Mouse (Mus musculus) lung, postnatal 25 days (tissue): ENCODE measurements around the gene Slc38a4.
A peak's percentile ranks its signal among the peaks of the same experiment; 100 is the strongest.

ENCODE experiments used
- DNase-seq: peaks from one replicate; pipeline ENCODE4 v3.0.0; 2022; ENCODE audit warnings: low spot score

Gene Slc38a4

DNA sequence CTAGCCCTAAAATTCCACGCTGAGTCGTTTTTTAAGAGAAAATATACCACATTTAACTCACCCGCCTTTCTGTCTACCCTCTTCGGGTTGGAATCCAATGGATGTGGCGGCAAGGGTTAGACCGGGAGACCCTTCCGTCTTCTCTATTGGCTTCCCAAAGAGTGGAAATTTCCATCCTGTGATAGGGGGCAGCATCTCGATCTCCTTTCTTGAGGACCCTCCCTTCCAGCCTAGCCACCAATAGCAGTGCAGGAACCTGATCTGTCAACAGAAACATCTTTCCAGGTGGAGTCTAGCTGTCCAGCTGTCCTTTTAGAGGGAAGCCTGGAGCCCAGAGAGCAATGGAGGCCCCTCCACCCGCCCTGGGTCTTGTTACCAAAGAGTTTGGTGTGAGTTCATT, at the start of gene Slc38a4:
Slc38a4 (minus strand) TSS at position 163 of the 400 bp plus-strand sequence.
- no peak for DNase-seq

GRCm38 (mm10) chr15:97104889-97105391, 49.2 kb upstream of the Slc38a4 start:
- DNase-seq = no peak

GRCm38 (mm10) chr15:97104048-97104447, 48.3 kb upstream of the Slc38a4 start:
- DNase-seq = no peak

DNA sequence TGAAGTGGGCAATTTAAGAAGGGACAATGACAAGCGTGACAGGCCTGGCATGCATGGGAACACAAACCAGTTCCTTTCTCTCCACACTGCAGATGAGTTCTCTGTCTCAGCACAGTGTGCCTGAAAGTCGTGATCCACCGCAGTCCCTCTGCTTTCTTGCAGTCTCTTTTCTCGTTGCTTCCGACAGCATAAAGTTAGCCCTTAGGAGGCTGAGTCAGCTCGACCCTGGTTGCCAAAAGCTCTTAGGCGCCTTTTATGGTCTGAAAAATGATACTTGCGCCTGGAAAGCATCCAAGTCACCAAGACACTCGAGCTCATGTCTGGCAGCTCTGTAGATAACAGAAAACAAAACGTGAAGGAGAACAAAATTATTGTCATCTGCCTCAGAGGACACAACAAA, 47.1 kb upstream of the Slc38a4 start:
- DNase-seq = peak; percentile 8

DNA sequence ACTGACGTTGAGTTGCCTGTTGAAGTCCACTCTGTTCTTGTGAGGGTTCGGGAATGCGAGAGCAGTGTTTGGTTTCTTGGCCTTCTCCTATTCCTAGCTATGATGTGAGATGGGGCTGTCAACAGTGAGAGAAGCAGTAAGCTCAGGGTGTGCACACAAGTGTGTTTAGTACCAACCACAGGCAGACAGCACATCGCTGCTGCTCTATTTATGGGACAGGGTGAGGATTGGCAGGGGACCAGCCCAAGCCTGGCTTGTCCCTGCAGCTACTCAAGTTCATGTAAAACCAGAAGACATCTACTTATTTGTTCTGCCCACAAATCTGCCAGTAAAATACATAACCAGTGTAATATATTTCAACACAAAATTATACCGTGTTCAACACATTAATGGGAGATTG, 46.4 kb upstream of the Slc38a4 start:
- DNase-seq = no peak

- DNase-seq = no peak
These were observed 43.3 kb upstream of the Slc38a4 start for GRCm38 (mm10) chr15:97099101-97099500.

- no peak for DNase-seq
These were observed 41.8 kb upstream of the Slc38a4 start for GRCm38 (mm10) chr15:97097548-97097947.

DNA sequence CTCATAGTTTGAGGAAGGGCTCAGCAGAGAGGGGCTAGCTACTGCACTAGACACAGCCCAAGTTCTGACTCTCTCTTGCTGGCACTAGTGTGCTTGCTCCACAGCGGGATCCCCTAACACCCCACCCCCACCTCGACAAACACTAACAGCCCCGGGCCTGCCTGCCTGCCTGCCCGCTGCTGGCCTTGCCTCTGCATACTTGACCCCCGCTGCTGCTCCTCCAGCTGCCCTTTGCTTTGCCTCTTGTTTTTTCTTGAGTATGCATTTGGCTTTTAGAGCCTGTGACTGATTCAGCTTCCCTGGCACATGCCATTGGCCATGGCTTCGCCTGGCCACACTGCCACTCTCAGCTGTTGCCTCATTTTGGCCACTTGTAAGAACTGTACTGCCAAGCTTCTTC, 33.8 kb upstream of the Slc38a4 start:
- DNase-seq = peak; percentile 39

GRCm38 (mm10) chr15:97085833-97086232, 30.1 kb upstream of the Slc38a4 start:
- DNase-seq = peak; percentile 38

- no peak for DNase-seq
These were observed 21.9 kb upstream of the Slc38a4 start for GRCm38 (mm10) chr15:97077665-97078064.

DNA sequence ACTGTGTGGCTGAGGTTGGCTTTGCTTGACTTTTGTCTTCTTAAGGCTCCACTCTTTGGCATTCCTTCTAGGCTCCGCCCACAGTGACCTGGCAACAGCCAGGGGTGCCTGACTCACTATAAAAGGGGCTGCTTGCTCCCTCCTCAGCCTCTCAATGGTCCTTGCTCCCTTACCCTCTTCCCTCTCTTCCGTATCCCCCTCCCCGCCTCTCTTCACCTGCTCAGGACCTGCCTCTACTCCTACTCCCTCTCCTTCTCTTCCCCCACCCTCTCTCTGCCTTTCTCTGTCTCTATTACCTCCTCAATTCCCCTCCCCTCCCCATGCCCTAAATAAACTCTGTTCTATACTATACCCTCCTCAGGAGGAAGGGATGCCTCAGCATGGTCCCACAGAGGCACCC, 20.3 kb upstream of the Slc38a4 start:
- DNase-seq = no peak

DNA sequence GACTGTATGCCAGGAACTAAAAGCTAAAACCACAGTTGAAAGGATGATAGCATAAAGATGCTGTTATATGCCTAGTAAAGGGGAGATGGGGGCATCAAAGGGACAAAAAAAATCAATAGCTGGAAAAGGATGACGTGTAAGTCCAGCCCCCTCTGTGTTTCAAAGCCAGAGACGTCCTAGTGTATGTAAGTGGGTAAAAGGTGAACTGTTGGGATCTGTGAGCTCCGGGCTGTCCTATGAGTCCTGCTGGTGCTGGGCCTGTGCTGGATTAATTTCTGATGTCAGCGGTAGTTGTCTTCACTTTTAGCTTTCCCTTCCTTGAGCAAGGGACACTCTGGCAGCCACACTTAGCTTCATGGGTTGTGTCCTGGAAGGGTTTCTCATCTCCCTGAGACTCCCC, 19.5 kb upstream of the Slc38a4 start:
- DNase-seq = no peak

- no peak for DNase-seq
These were observed 17.4 kb upstream of the Slc38a4 start for GRCm38 (mm10) chr15:97072859-97073826.

DNA sequence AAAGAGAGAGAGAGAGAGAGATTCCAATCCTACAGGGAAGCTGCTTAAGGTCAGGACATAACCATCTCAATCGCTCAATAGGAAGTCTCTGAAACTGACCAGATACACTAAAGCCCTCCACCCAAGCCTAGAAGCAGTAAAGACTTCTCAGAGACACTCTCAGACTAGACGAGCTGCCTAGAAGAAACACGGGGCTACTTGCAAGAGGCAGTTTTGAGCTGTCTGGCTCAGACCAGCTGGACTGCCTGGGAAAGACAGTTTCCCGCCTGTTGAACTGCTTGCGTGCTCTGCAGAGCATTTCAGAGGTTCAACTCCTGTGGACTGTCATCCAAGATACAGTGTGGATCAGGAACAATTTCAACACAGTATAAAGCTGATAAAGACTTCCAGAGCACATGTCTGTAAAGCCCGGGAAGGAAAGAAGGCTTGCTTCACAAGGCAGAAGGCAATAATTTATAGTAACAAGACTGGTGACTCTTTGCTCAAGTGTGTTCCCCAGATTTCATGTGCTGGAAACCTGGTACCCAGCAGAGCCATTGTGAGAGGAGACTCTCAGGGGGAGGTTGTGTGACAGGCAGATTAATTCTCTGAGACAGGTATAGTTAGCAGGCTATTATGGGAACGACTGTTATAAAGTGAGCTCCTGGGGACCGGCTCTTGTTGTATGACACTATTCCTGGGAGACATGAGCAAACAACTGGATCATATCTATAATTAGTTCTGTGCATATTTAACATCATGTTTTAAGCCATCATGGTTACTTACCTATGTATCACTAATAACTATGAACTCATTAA, 11.8 kb upstream of the Slc38a4 start:
- no peak for DNase-seq

DNA sequence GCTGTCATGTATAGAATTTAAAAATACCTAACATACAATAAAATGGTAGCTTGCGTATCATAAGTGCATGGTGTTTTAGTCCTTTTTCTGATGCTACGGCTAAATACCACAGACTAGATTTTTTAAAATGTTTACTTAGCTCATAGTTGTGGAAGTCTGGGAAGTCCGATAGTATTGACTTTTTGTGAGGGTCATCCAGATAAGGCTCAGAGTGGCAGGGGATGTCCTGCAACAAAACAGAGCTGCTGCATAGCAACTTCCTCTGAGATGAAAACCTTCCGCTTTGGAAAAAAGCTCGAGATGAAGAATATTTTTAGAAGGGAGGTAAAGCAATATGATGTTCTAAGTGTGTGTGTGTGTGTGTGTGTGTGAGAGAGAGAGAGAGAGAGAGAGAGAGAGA, 11.2 kb upstream of the Slc38a4 start:
- no peak for DNase-seq

- no peak for DNase-seq
These were observed 7.5 kb upstream of the Slc38a4 start for GRCm38 (mm10) chr15:97063211-97063610.

GRCm38 (mm10) chr15:97060973-97061372, 5.2 kb upstream of the Slc38a4 start:
- no peak for DNase-seq

GRCm38 (mm10) chr15:97060571-97060970, 4.8 kb upstream of the Slc38a4 start:
- no peak for DNase-seq

DNA sequence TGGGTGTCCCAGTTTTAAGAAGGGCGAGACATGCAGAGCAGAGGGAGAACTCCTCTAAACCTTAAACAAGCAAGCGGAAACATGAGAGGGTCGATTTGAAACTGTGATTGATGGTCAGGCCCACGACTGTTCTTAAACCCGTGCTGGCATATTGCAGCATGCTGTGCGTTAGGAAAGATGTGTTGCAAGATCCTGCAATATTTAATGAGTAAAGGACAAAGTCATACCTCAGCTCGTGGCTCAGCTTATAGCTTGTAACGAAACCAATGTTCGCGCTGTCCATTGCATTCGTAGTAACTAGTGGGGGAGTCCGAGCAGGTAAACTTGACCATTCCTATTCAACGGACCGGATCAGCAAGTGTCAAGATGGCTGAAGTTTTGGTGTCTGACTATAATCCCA, 4.3 kb upstream of the Slc38a4 start:
- DNase-seq = no peak

DNA sequence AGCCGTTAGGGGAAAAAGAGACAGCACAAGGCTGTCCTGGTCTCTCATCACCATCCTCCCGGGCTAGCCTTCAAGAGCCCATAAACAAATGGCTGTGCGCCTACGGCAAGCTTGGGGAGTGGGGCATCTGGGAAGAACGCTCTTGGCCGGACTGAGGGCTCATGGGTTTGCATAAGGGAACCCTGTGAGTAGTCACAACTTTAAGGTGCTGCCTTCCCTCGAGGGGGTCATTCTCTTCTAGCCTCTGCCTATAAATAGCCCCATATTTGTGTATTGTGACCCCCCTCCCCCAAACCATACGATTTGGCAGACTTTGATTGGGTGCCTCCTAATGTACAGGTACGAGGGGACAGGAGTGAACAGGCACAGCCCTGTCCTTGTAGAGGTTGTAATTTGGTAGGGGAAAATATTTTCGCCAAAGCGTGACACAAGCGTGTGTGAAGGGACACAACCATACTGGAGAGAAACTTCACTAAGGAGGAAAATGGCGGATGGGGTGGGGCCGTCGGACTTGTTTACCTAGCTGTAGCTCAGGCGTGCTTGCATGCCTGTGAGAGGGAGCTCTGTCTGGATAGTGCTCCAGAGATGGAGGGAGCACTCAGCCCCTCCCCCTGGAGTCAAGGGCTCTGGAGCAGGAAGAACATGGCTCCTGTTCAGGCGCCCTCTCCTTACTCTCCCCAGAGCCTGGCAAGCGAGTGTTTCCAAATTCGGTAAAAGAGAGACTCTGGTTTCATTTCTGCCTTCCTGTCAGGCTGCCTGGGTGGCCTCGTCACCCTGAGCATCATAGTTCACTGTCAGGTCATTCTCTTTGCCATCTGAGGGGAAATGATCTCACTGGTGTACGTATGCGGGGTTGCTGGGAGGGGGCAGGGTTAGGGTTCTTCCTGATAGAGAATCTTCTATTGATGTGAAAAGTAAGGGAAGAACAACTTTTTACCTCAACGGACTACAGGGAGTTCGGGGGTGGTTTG, 3.6 kb upstream of the Slc38a4 start:
- no peak for DNase-seq

- no peak for DNase-seq
These were observed 828 bp downstream of the Slc38a4 start for GRCm38 (mm10) chr15:97054767-97055489.
